Mouse (Mus musculus) spleen, adult 12 weeks (tissue): ENCODE measurements around the gene Ttc41.

Source experiments
- DNase-seq: peaks from one replicate; pipeline ENCODE4 v3.0.0; 2022; ENCODE audit warnings: low spot score

Gene Ttc41

DNA sequence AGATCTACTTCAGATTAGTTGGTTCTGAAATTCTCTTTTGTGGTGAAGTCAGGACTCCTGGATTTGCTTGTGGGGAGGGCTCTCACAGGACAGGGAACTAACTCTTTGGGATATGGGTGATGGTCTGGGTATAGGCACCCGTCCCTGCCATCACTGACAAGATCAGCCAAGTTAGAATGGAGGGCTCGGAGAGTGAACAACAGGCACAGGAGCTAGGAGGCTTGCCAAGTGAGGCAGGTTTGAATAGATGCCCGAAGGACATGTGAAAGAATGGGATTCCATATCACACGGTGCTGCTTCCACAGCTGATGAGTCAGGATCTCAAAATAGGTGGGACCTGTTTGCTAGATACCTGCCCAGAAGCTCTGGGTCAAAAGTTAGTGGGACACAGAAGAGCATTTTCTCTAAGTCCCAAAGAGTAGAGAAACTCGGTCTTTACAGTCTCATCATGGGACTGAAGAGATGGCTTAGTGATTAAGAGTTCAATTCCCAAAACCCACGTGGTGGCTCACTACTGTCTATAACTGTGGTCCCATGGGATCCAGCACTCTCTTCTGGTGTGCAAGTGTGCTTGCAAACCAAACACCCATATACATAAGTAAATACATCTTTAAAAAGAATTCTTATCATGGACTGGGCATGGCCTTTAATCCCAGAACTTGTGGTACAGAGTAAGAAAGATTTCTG is 50.3 kb downstream of the Ttc41 start:
- no peak for DNase-seq

DNA sequence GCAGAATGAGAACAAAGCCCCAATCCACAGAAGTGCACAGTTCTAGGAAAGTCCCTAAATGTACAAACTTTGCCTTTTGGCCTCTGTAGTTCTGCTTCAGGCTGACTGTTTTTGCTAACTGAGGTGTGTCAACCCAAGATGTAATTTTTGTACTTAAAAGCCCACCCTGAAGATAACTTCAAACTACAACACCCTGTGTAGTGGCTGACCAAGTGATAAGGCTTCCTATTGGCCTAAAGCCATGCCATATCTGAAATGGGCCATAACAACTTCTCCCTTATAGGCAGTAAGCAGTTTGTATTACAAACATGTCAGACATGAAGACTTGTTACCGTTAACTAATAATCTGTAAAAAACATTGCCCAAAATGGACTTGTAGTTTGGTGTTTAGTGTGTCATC is 52.1 kb downstream of the Ttc41 start:
- no peak for DNase-seq

DNA sequence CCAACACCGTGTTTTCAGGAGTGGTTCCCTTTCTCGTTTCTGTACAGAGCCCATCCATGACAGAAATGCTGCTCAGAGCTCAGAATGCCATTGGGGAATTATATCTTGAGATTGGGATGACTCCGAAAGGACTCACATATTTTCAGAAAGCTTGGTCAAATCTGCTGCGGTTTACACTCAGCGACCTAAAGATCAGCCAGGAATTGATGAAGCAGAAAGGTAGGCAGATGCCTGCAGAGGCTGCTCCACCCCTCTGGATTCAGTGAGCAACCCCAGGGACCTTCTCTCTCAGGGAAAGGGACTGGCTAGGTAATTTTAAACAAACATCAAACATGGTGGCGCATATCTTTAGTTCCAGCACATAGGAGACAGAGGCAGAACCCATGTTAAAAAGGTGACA is 52.6 kb downstream of the Ttc41 start:
- DNase-seq: no peak

DNA sequence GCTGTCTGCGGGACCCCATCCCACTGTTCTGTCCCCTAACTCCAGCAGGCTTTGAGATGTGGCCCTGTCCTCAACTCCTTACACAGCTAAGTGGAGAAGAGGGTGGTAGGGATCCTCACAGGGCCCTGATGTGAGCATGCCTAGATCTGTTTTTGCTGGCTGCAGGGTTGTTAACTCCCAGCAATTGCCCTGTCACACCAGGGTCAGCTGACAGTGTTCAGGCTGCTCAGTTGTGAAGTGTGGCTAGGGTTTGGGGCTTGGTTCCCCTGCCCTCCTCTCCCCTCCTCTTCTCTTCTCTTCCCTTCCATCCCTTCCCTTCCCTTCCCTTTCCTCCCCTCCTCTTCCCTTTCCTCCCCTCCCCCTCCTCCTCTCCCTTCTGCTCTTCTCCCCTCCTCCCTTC is 55.6 kb downstream of the Ttc41 start:
- no peak for DNase-seq

DNA sequence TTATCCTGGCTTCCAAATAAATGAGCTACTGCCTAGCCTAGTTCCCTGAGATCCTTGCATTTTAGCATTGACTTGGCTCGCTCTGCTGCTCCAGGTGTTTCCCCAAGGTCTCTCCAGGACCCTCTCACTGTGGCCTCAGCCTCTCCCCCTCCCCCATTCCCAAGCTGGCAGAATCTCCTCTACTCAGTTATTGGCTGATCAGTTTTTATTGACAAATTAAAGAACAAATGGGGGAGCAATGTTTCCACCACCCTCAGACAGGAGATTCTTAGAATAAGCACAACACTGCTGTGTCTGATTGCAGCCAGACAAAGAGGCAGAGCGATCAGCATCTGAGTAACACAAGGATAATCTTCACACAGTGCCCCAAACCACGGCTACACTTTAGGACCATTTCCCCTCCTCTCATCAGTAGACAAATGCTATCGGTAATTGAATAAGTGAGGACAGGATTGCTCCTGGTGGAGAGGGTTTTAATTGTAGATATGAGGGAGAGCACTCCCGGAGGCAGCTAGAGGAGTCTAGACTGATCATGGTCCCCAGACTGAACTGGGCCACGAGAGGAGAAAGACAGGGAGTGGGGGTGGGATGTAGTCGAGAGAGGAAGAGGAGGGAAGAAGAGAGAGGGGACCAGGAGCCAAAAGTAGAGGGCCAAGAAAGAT is 56.2 kb downstream of the Ttc41 start:
- no peak for DNase-seq

DNA sequence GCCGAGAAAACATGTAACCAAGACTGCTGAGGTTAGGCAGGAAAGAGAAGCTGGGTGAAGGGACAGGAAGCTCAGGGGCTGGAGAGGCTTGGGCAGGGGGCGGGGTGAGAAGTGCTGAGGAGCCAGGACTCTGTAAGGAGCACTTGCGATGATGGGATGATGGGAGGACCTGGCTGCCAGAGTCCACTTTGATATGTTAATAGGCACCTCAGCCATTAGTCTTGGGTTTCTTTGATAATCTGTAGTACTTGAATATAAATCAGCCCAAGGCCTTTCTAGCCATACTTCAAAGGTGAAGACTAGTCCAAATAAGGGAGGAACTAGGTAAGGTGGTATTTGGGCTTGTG is 56.7 kb downstream of the Ttc41 start:
- no peak for DNase-seq

DNA sequence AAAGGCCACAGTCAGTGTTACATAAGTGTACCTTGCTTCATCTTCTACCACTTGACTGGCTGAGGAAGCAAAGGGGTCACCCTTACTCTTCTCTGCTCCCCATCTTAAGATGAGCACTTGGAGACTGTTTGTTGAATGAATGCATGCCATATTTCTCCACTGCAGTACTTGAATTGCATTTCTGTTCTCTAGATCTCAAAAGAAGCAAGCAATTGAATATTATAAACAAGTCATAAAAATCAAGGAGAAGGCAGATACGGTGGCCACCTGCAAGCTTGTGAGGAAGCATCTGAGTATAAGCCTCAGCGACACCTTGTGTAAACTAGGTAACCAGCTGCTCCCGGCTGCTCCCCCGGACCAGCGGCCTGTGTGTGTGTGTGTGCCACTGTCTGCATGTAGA is 58.1 kb downstream of the Ttc41 start, which contains the start of gene Gm49358:
Gm49358 (plus strand) TSS at position 301 of the 400 bp plus-strand sequence.
- DNase-seq: no peak

DNA sequence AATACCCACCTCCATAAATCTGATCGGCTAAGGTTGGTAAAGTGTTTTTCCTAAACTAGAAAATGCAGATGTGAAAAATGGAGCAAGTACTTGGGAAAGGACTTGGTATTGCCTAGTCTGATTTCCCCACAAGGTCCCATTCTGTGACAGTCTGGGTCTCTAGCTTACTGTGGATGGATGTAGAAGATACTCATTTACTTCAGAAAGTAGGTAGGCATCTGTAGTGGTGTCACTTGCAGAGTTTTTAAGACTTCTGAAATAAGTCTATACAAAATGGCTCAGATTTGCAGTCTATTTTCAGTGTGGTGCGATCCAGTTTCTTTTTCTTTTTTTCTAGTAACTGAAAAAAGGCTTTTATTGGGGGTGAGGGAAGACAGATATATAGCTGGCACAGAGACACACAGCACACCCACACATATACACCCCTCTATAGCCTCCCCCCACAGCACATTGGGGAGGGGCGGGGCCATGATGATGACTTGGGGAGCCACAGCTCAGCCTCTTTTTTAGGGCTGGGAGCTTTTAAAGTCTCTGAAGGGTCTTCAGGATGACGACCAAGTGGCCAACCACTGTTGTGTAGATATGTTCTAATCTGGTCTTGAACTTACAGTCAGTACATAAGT is 59.8 kb downstream of the Ttc41 start:
- DNase-seq: no peak

DNA sequence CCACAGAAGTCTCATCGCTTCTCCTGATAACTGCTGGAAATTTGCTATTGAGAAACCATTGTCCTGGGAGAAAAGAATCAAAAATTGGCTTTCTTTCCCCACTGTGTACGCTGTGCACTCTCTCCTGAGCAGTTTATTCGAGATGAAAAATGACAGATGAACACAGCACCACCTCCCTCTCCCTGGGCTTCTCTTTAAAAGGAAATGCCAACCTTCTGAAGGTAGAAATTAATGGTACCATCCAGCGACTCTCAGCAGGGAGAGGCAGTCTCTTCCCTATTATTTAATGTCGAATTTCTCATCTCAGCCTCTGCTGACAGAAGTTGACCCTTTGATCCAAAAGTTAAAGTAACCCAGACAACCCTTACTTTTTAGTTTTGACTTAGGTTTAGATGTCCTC is 63.6 kb downstream of the Ttc41 start:
- DNase-seq: no peak

DNA sequence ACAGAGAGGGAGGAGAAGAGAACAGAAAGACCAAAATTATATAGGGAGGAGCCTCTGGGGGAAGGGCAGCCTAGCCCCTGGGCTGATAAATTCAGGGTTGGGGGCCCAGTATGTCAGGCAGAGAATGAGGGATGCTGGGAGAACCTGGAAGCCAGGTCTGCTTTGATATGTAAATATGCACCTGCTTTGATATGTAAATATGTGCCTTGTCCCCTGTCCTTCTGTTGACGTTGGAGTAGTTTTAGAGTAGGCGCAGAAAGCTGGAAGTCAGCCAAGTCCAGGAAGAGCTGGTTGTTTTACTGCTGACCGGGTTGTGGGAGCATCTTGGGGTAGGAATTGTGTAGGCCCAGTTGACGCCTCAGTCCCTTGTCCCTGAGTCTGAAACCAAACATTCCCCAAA is 64.2 kb downstream of the Ttc41 start:
- no peak for DNase-seq

DNA sequence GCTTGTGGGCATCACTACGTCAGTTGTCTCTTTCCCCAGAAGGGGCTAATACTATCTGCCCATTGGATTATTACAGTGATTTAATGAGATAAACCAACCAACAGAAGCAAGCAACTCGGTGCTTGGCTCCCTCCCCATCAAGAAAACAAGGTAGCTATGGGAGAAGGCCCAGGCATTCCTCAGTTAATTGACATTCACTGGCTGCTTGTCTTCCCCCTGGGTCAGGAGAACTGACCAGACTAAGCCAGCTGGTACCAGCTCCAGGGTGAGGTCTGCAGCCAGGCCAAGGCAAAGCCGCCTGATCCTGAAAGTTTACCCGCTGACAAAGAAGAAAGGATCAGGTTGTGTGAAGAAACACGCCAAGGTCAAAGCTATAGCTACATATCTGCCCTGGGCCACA is 66.1 kb downstream of the Ttc41 start:
- DNase-seq: no peak

DNA sequence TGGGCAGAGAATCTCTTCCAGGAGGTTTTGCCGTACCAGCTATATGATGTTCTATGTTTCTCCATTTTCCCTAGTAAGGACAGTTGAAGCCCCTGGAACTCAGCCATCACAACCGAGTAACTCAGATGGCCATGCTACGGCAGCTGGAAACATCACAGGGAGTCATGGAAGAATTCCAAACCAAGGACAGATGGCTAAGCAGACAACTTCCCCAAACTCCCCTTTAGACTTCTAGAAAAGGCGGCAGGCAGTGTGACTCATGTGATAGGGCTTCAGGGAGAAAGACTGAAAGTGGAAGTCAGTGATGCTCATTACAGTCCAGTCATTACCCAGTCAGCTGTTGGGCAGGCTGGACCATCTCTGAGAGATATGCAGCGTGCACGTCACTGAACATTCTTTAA is 66.6 kb downstream of the Ttc41 start:
- DNase-seq: no peak

DNA sequence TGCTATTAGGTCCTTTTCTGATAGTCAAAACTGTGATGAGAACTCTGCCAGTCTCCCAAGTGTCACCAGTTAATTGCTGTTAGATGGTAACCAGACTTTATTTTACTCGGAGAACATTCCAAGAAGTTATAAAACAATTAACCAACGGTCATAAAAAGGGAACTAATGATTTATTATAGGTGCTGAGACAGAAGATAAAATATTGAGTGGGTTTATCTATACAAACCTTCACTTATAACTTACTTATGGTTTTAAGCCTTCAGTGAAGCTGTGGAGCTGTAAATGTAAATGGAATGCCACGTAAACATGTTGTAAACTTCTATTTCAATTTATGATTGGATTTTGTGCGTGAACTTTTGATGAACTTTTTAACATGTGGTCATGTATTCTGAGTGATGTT is 67.7 kb downstream of the Ttc41 start:
- no peak for DNase-seq

DNA sequence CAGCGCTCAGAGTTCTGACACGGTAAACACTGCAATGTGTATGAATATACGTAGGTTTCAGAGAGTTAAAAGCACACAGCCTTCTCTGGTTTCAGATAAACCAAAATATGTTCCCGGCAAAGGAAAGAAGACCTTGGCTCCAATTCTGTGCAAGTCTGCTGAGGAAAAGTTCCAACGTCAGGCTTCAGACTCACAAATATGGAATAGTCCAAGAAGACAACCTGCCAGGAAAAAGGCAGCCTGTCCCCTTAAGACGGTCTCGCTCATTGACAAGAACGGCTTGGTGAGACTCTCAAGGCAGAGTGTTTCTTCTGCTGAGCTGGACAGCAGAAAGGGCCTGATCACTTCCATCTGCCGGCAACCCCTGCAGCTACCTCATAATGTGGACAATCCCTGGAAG is 70.7 kb downstream of the Ttc41 start:
- DNase-seq: no peak

DNA sequence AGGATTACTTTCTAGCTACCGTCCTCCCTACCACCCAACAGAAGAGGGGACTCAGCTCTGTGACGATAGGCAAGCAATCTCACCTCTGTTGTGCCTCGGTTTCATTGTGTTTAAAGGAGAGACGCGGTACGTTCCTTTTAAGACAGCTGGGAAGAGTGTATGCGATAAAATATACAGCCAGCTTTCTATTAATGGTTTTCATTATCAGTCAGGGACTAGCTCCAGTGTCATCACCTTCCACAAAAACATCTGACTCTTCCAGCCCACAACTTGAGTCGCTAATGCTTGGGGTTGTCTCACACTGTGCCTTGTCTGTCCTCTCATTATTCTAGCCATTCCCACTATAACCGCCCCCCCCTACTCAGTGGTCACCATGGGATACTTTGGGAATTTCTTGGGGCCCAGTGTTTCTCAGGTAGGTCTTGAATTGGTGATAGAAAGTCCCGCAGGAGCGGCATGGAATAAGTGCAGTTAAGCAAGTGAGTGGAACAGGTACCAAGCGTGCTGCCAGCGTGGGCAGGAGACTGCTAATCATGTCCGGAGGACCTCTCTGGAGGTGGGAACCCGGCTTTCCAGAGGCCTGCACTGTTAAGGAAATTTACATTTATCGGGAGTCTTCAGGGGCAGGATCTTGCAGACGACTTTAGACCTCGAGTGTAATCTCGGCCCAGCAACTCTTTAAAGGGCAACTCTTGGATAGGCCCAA is 72.2 kb downstream of the Ttc41 start:
- no peak for DNase-seq

DNA sequence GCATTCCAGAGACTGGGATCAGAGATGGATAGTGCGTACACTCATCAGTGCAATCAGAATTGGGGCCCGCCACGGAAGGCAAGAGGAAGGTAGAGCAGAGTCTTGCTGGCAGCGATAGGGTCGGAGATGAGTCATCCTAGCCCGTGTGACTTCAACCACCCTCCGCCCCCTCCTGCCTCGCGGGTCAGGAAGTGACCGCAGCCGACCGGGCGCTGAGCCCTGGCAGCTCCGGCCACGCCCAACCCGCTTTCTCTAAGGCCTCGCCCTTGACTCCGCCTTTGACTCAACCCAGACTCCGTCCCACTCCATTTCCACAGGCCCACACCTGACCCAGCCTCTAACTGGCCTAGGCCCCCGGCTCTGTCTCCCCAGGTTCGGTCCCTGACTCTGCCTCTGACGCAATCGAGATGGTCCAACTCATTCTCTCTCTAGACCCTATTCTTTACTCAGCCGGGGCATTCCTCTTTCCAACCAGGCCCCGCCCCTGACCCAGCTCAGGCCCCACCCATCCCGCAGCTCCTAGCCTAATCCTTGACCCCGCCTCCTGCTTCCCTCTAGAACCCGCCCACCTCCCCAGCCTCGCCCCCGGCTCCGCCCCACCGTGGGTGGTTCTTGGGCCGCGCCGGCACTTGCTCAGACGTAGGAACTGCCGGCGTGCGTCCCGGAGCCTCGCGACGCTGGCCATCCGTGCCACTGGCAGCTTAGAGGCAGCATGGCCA is 72.9 kb downstream of the Ttc41 start, which contains the start of gene Nt5dc3:
Nt5dc3 (plus strand) TSS at position 608 of the 719 bp plus-strand sequence.
- DNase-seq: peak; percentile 97

DNA sequence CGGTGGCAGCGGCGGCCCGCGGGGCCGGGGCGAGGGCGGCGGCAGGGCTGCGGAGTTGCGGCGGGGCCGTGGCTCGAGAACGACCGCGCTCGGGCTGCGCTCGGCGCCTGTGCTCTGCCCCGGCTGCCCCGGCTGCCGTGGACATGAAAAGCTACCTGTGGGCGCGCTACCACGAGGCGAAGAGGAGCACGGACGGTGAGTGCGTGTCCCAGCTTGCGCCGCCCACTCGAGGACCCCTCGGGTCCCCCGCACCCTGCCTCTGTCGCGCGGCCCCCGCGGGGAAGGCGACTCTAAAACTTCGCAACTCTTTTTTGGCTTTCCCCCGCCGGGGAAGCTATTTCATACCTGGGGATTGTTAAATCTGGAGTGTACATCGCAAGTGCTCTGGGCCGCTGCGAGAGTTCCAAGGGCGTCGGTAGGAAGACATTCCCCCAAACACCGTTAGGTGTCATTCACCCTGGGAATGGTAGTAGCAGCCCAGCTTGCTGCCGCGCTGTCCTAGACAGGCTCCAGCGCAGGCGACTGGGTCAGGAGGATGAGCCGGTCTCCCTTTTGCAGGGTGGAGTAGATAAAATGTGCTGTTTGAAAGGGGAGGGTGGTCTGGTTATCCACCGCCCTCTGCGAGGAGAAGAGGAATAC is 73.6 kb downstream of the Ttc41 start:
- peak; percentile 35 for DNase-seq

DNA sequence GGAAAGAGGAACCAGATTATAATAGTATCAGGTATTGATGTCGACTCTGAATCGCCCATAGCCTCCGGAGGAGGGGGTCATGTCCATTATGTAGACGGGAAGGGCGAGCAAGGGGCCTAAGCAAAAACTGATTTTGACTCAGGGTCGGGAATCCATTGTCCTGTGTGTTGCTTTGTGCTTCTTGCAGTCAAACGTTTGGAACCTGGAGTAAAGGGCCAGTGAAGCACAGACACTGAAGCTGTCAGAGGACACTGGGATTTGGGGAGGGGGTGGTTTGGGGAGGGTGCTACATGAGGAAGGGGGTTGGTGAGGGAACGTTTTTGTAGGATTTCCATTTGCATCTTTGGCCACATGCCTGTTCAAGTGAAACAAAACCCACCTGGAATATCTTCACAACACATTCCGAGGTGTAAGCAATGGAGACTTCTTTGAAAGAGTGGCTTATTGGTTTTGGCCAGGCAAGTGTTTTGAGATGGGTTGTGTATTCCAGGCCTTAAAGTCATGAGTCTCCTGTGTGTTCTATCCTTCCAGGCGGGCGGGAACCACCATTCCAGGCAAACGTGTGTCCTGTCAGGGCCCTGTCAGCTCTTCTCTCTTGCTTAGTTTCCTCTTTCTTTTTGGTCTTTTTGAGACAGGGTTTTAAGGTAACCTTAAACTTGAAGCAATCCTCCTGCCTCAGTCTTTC is 74.3 kb downstream of the Ttc41 start:
- DNase-seq: no peak

DNA sequence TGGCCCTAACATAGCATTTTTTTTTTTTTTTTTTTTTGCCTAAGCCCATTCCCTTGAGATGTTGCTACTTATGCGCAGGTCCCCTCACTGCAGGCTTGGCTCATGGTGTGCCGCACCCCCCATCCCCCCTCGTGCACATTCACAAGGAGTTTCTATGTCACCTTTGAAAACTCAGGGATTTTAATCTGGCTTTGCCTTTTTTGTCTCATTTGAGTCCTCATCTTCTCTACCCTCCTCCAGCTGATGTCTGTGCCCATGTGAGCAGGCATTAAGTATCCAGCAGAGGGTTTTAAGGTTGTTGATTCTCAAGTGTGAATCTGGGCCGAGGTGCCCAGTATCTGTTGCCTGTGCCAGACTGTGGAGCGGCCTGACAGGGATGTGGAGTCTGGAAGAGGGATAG is 76.0 kb downstream of the Ttc41 start:
- DNase-seq: no peak

DNA sequence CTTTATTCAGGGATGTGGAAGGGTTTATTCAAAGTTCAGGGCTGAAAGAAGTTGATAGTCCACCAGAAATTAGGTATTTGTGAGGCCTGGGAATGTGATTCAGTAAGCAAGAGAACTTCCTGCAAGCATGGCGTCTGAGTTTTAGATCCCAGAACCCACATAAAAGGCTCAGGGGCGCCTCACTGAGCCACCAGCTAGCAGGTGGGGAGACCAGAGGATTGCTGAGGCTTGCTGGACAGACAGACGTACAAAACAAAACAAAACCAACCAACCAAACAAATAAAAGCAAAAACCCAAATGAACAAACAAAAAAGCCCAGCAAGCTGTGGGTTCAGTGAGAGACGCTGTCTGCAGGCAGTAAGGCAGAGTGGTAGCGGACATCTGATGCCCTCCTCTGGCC is 77.0 kb downstream of the Ttc41 start:
- no peak for DNase-seq

DNA sequence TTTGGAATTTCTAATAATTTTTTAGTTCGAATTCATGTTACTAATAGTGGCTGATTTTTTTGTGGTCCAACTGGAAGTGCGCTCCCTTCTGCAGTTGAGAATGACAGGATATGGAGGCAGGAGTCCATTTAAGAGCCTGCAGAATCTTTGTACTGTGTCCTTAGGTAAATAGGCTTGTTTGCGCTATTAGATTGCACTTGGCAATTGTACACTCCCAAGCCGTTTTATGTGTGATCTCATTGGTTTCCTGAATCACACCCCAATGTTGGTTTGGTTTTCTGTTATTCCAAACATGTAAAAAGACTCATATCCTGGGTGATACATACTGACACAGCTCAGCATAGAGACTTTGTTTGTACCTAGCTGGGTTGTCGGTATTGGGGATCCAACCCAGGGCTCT is 78.0 kb downstream of the Ttc41 start:
- DNase-seq: no peak
